Mouse (Mus musculus) intestine, embryonic 14.5 days (tissue): ENCODE data around the gene Map3k7cl. TPM values are rescaled to one million over a fixed set of nuclear protein-coding genes. Genes with fewer than 3 reads are reported as not detected.
A peak's percentile ranks its signal among the peaks of the same experiment; 100 is the strongest.

Source experiments
- ATAC-seq: fragments of 200-750 bp; cut with Nextera tagmentation; replicated peaks from 2 replicates; pipeline ENCODE4 v1.8.0; 2017; ENCODE audit warnings: low read depth, moderate number of reproducible peaks, moderate TSS enrichment, moderate library complexity; ENCODE audit not compliant: low FRiP score, low TSS enrichment
- DNase-seq: peaks from one replicate; pipeline ENCODE4 v3.0.0-alpha.2; 2018; ENCODE audit warnings: low spot score
- H3K27ac ChIP-seq: fragments of 300-500 bp; sonication (generic); 2 replicates; pipeline ENCODE4 v1.5.1; 2014; ENCODE audit warnings: low read depth, mild to moderate bottlenecking, control low read depth
- H3K27me3 ChIP-seq: fragments of 300-500 bp; sonication (generic); replicated peaks from 2 replicates; pipeline ENCODE4 v1.6.1; 2014; ENCODE audit warnings: low read length, control low read depth; ENCODE audit not compliant: control insufficient read depth, insufficient read depth
- H3K36me3 ChIP-seq: fragments of 300-500 bp; sonication (generic); 2 replicates; pipeline ENCODE4 v1.6.1; 2014; ENCODE audit warnings: low read length, control low read depth; ENCODE audit not compliant: control insufficient read depth, insufficient read depth
- H3K4me1 ChIP-seq: fragments of 300-500 bp; sonication (generic); replicated peaks from 2 replicates; pipeline ENCODE4 v1.6.1; 2014; ENCODE audit warnings: low read length, control low read depth, mixed read lengths; ENCODE audit not compliant: control insufficient read depth, insufficient read depth
- H3K4me2 ChIP-seq: fragments of 300-500 bp; sonication (generic); 2 replicates; pipeline ENCODE4 v1.6.1; 2014; ENCODE audit warnings: low read length
- H3K4me3 ChIP-seq: fragments of 300-500 bp; sonication (generic); 2 replicates; pipeline ENCODE4 v1.5.1; 2014; ENCODE audit warnings: low read depth, low read length, control low read depth, mixed read lengths
- H3K9ac ChIP-seq: fragments of 300-500 bp; sonication (generic); 2 replicates; pipeline ENCODE4 v1.6.1; 2014; ENCODE audit warnings: mild to moderate bottlenecking, low read length
- H3K9me3 ChIP-seq: fragments of 300-500 bp; sonication (generic); 2 replicates; pipeline ENCODE4 v1.6.1; 2016; ENCODE audit warnings: low read length, control low read depth; ENCODE audit not compliant: control insufficient read depth
- whole genome bisulfite sequencing: fragments of 180-500 bp; shearing (Covaris S2); extraction: QIAGEN DNeasy Blood & Tissue Kit; methylation state at CpG from one replicate; pipeline ENCODE4 v1.1.7; 2014; 5-methylcytosine and 5-hydroxymethylcytosine counted together
- polyA plus RNA-seq: library from polyadenylated mRNA; unstranded; fragments of >200 nt; fragmentation: Nextera tagmentation; extraction: Ambion mirVana; gene quantifications from 2 replicates; pipeline ENCODE4 v1.2.1, GENCODE M21; 2014

The Map3k7cl gene
- polyA plus RNA-seq, 1 experiment from 2014 or later, result 0.28 TPM

GRCm38 (mm10) chr16:87635213-87635755 lies 82.2 kb downstream of the Map3k7cl start:
- WGBS, result 82% methylated on average over 6 of the region's 6 CpGs
- no peak overlapping the region for H3K4me2 ChIP-seq
- peak; percentile 18 for DNase-seq
- no peak overlapping the region for H3K4me3 ChIP-seq
- no peak for ATAC-seq
- no peak overlapping the region for H3K9ac ChIP-seq
- H3K36me3 ChIP-seq, result no peaks in the 10 kb centered on the region
- H3K4me1 ChIP-seq, result no peaks in the 10 kb centered on the region; the same call in 1 of the 2 replicates
- no peaks in the 10 kb centered on the region for H3K27me3 ChIP-seq
- no peak overlapping the region for H3K27ac ChIP-seq
- no peaks in the 10 kb centered on the region for H3K9me3 ChIP-seq

DNA sequence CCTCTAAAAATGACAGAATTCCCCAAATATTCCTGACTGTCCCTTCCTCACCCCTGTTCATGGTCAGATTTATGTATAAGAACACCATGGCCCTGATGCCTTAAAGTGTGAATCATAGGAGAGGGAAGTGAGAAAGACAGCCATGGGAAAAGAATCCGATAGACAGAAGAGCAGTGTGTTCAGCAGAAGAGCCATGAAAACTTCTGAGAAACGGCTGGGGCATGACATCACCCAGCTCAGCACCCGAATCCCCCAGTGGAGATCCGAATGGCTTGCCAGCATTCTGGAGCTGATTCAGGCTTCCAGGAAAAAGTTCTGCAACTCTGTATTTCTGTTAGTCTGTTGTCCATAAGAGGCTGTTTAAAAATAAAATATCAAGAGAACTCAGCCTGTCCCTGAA lies 82.7 kb downstream of the Map3k7cl start:
- H3K36me3 ChIP-seq, result no peaks in the 10 kb centered on the region
- H3K27me3 ChIP-seq, result no peaks in the 10 kb centered on the region
- H3K9me3 ChIP-seq, result no peaks in the 10 kb centered on the region
- H3K4me2 ChIP-seq, result no peak overlapping the region
- H3K4me3 ChIP-seq, result no peak overlapping the region
- 53% methylated on average over 4 of the region's 4 CpGs for WGBS
- peak; percentile 47 for DNase-seq
- ATAC-seq, result no peak
- H3K4me1 ChIP-seq, result no peaks in the 10 kb centered on the region; the same call in 1 of the 2 replicates
- H3K9ac ChIP-seq, result no peak overlapping the region
- no peak overlapping the region for H3K27ac ChIP-seq

DNA sequence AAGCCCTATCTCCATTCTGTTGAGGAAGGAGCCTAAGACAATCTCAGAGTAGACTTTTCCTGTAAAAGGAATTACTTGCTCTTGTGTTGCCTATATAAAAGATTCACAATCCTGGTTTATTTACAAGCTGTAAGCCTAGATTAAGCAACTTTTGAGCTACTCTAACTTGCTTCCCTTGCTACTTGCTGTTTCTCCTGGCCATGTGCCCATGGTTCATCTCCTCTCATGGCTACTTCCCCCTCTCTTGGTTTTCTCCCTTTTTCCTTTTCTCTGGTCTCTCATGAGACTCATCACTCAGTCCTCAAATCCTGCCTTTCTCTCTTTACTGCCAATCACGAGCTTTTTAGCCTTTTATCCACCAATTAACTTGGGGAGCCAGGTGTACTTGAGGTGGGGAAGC lies 85.0 kb downstream of the Map3k7cl start:
- 56% methylated on average over 1 of the region's 1 CpGs for WGBS
- H3K4me2 ChIP-seq, result no peak overlapping the region
- no peaks in the 10 kb centered on the region; the same call in 1 of the 2 replicates for H3K4me1 ChIP-seq
- H3K27ac ChIP-seq, result no peak overlapping the region
- no peaks in the 10 kb centered on the region for H3K9me3 ChIP-seq
- H3K4me3 ChIP-seq, result no peak overlapping the region
- H3K27me3 ChIP-seq, result no peaks in the 10 kb centered on the region
- DNase-seq (peak; percentile 23), ATAC-seq (no peak)
- H3K9ac ChIP-seq, result no peak overlapping the region
- H3K36me3 ChIP-seq, result no peaks in the 10 kb centered on the region

GRCm38 (mm10) chr16:87642234-87642633 lies 89.1 kb downstream of the Map3k7cl start:
- Histone ChIP-seq H3K36me3 (no peaks in the 10 kb centered on the region), H3K27me3 (no peaks in the 10 kb centered on the region), H3K9me3 (no peaks in the 10 kb centered on the region), H3K27ac (no peak overlapping the region), H3K4me3 (no peak overlapping the region), H3K4me2 (no peak overlapping the region), H3K9ac (no peak overlapping the region), H3K4me1 (peaks cover 9% of the 10 kb centered on the region)
- WGBS, result 88% methylated on average over 7 of the region's 7 CpGs
- peak; percentile 27 for DNase-seq
- ATAC-seq, result no peak

GRCm38 (mm10) chr16:87644111-87644770 lies 91.1 kb downstream of the Map3k7cl start:
- no peak overlapping the region for H3K9ac ChIP-seq
- no peak for ATAC-seq
- no peak overlapping the region for H3K27ac ChIP-seq
- 49% methylated on average over 14 of the region's 14 CpGs for WGBS
- no peaks in the 10 kb centered on the region for H3K27me3 ChIP-seq
- peak; percentile 50 for DNase-seq
- no peaks in the 10 kb centered on the region for H3K36me3 ChIP-seq
- no peaks in the 10 kb centered on the region for H3K9me3 ChIP-seq
- H3K4me3 ChIP-seq, result no peak overlapping the region
- H3K4me2 ChIP-seq, result no peak overlapping the region
- peaks cover 9% of the 10 kb centered on the region for H3K4me1 ChIP-seq

Other genes with a start within 250 kb of the Map3k7cl start
- 24.7 and 25.6 TPM in 2 replicates for gene N6amt1, start 199.1 kb upstream of the Map3k7cl start, polyA plus RNA-seq
- gene Ltn1, start 120.7 kb upstream of the Map3k7cl start, polyA plus RNA-seq, result 28.9 and 34.7 TPM in 2 replicates
- 12.3 and 13.0 TPM in 2 replicates for gene Rwdd2b, start 112.8 kb upstream of the Map3k7cl start, polyA plus RNA-seq
- 46.9 and 50.0 TPM in 2 replicates for gene Usp16, start 98.6 kb upstream of the Map3k7cl start, polyA plus RNA-seq
- gene Cct8, start 57.5 kb upstream of the Map3k7cl start, polyA plus RNA-seq, result 458 and 473 TPM in 2 replicates
- 13.6 and 14.5 TPM in 2 replicates for gene Bach1, start 145.6 kb downstream of the Map3k7cl start, polyA plus RNA-seq